Mouse (Mus musculus) telencephalon, adult 2 months (tissue): ENCODE results near the gene Klhl7.

Experiments used
- DNase-seq: peaks from one replicate; pipeline ENCODE4 v3.0.0-alpha.2; 2011; ENCODE audit warnings: low read depth, low spot score

Gene Klhl7

DNA sequence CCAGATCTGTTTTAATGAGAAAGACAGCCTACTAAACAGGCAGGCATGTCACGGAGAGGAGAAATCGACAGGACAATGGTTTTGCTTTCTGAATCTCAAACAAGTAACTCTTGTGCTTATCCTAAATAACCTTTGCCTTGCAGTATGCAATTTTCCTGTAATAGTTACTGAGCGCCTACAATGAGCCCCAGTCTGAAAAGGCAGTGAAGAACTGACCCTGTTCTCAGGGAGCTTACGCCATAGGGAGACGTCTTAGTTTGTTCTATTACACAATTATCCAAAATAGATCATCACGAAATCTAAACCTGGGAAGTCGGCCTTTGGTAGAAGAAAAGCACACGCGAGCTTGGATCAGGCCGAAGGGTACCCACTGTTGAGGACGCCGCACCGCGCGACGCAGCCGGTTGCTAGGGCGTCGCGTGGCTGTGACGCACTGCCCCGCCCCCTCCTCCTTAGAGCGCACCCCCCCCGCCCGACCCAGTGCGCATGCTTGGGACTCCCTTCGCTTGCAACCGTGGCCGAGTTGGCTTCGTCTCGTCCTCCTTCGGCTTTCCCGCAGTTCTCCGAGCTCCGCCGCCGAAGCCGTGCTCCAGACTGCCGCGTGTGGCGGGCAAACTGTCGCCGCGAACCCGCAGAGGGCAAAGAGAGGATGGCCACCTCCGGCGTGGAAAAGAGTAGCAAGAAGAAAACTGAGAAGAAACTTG, at the start of gene Klhl7:
TSS of gene Klhl7 (plus strand) at position 500 of the 704 bp plus-strand sequence.
- DNase-seq: peak; percentile 80

DNA sequence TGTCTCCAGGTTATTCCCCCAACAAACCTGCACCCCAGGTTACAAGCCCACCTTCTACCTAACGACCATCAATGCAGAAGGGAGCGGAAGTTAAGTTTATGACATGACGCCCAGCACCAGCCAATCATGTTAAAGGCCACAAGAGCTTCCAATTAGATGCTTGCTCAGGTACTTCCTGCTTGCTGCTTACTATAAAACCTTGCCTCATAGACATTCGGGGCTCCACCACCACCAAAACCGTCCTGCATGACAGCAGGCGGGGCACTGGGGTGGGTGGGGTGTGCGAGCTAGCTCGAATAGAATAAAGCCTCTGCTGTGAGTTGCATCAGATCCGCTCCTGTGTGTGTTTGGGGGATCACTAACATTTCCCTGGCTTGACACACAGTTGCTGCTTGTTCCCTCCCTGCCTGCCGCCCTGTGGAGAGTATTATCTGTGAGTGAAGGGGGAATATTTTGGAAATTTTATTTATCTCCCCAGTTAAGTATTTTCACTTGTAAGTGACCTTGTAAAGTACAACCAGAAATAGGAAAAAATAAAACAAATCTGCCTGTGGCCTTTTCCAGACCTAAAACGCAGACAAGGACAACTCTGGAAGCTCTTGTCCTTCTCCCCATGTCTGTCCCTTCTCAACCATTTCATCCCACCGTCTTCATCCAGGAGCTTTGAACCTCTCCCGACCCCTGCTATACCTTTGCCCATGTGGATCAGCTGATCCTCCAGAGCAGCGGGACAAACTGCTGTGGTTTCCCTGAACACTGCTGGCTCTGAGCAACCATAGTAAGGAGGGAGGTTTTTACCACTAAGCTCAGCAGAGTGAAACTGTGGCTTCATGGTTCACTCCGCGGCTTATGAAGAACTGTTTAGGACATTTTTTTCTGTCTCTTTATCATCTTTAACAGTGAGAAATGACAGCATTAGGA, 48.4 kb upstream of the Klhl7 start:
- no peak for DNase-seq

DNA sequence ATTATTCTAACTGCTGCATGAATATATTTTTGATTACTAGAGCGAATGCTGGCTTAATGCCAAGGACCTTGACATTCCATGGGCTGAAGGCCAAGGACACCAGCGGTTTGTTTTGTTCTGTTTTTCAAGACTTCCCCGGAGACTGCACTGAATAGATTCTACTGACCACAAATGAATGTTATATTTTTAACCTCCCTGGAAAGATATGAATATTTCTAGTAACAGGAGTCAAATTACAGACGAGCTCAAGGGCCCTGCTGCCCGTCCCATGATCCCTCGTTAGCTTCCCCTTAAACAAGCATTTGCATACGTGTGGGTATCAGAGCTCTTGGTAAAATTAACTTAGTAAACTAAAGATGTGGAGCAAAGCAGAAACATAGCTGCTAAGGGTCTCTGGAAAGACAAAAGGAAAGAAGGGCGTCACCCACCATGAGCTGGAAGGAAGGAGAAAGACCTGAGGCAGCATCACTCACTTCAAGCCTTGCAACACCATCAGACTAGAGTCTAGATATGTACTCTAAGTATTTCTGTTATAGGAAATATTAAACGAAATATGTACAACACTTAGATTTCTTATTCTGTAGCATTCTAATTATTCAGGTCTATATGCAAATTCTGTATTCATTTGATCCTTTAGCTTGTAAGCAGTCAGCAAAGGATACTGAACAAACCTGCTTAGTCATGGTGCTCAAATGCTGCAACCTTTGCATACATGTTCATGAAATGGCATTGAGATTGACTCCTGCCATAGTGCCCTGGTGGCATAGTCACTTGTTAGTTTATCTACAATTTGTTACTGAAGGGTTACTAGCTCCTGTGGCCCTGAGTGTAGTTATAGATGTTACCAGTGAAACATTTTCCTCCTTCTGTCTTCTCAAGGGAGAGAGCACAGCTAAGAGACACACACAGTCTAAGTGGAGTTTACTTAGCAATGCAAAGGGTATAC, 46.9 kb upstream of the Klhl7 start:
- DNase-seq: no peak

DNA sequence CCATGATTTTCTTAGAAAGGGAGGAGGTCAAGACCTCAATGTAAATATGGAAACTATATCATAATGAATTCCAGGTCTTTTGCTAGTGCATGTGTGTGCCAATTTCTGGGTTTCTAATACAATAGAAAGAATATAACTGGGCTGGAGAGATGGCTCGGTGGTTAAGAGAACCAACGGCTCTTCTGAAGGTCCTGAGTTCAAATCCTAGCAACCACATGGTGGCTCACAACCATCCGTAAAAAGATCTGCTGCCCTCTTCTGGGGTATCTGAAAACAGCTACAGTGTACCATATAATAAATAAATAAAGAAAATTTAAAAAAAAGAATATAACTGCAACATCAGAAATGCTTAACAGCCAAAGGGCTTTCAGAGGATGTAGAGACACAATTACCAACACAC, 46.0 kb upstream of the Klhl7 start:
- DNase-seq: no peak

DNA sequence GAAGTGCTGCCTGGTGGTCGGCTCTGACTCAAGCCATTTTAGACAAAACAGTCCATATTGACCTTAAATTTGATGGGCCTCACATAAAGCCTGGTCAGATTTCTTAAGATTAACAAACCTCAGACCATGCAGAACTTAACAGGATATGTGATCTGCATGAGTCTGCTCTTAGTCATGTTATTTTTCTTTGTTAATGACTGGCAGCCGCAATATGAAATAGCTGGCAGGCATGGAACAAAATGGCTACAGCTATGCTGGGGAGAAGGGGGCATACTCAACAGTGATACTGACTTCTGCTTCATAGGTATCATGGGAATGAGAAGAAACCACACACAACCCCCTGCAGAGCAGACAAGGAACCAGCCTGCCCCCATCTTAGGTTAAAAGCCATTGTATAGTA, 43.5 kb upstream of the Klhl7 start:
- DNase-seq: no peak

DNA sequence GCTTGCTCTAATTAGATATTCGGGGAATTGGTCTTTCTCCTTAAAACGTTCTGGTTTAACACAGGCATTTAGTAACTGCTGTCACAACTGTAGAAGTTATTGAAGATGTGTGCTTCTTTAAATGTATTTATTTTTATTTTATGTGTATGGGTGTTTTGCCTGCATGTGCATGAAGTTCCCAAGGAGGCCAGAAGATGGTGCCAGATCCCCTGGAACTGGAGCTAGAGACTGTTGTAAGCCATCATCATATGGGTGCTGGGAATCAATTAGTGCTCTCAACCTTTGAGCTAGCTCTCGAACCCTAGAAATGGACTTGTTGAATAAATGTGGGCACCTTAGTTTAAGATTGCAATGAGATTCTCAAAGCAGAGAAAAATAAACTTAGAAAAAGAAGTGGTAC, 42.8 kb upstream of the Klhl7 start:
- DNase-seq: no peak

DNA sequence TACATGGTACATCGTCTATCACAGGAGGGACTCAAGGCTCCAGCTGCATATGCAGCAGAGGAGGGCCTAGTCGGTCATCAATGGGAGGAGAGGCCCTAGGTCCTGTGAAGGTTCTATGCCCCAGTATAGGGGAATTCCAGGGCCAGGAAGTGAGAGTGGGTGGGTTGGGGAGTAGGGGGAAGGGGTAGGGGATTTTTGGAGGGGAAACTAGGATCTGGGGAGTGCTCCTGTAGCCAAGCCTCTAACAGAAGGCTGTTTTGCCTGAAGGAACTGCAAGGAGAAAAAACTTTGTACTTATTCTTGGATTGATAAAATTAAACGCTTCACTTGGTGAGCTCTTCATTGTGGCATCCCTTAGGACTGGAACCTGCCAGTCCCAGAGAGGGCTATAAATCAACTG, 39.5 kb upstream of the Klhl7 start:
- no peak for DNase-seq

DNA sequence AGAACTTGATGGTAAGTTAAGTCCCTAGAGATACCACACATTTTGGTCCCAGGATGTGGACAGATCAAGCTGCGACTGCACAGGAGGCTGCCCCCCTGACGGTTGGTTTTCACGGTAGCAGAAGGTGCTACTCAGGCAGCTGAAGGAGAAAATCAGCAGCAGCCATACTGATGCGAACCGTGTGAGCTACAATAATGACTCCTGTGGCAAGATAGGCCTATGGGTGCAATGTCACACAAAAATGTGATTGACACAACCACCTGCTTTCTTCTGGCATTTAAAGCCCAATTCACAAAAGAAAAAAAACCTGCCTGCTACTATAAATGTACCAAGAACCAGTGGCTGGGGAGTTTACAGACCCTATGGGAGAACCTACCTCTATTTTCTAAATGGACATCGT, 37.4 kb upstream of the Klhl7 start:
- no peak for DNase-seq

DNA sequence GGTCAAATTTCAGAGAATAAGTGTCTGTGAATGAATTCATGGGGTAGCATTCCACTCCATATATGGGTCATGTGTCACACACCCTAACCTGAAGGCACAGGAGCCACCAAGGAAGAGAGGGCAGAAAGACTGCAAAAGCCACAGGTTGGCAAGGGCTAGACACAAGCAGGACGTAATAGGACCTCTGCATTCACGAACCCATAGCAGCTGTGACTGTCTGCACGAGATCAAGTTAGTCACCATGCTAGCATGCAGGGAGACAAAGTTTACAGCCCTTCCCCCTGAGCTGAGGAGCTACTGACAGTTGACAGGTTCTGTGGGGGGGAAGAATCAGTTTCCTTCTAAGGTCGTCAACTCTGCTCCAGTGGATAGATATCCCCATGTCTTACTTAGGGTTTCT, 36.9 kb upstream of the Klhl7 start:
- DNase-seq: no peak

DNA sequence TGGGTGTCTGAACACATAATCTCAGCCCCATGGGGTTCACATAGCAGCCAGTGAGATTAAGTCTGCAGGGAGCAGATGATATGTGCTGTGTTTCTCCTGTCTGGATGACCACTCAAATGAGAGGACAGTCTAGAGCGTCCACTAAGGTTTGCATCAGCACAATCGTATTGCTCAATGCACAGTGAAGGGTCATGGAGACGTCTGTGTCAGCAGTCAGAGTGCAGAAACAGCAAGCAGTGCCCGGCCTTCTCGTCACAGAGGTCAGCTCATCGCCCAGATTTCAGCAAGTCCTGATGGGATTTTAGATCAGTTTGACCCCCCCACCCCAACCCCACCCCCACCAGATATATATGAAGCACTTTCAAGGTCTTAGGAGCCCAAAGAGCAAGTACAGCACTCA, 31.4 kb upstream of the Klhl7 start:
- DNase-seq: no peak

DNA sequence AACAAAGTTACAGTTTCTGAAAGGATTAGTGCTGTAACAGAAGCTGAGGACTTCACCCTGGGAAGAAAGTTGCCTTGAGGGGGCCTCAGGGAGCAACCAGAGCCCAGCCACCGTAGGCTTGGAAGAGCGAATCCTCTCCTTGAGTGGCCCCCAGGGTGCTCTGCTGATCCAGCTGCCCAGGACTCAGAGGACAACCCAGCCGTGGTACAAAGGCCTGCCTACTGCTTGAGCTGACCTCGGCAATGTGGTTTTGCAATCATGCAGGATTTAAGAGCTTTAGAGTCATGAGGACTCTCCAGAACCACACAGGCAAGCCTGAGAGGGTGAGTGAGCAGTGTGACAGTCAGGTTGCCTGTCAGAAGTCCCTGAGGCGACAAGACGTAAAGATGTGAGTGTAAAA, 28.4 kb upstream of the Klhl7 start:
- DNase-seq: no peak

DNA sequence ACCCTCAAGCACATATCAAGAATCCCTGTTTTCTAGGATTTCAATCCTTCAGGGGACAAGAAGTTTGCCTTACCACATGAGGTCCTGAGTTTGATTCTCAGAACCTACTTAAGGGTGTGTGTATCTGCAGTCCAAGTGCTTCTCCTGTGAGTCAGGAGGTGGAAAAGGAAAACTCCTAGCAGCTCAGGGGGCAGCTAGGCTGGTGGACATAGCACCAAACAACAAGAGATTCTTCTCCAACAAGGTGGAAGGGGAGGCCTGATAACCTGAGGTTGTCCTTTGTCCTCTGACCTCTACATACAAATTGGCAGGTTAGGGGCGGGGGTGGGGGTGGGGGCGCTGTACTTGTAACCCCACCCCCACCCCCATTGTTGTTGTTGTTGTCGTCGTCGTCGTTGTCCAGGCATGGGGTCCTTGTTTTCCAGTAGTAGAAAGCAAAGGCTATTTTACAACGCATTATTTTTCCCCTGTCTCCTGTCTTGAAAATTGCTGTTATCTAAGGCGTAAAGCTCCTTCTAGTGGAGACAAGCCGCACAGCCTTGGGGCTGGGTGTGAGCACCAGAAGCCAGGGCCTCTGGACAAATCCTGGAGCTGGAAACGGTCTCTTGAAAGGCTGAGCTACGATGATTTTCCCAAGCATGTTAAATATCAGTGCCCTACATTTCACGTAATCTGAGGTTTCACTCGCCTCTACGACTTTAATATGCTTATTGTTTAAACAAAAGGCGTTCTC, 23.3 kb upstream of the Klhl7 start:
- peak; percentile 60 for DNase-seq

DNA sequence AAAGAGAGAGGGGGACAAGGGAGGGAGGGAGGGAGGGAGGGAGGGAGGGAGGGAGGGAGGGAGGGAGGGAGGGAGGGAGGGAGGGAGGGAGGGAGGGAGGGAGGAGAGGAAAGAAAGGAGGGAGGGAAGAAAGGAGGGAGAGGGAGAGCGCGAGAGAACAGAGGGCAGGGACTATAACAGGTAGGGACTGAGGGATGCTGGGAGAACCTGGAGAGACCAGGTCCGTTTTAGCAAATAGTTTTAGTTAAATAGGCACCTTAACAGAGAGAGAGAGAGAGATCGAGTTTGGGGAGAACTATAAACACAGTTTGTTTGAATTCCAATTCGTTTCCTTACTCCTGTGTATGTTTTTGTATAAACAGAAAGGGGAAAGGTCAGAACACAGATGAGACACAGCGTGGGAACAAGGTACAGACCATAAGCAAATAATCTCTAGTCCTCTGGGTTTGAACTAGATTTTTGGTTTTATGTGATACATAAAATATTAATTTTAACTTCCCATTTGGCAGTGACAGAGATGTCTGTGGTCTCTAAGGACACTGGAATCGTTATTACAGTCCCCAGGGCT, 22.6 kb upstream of the Klhl7 start:
- no peak for DNase-seq

DNA sequence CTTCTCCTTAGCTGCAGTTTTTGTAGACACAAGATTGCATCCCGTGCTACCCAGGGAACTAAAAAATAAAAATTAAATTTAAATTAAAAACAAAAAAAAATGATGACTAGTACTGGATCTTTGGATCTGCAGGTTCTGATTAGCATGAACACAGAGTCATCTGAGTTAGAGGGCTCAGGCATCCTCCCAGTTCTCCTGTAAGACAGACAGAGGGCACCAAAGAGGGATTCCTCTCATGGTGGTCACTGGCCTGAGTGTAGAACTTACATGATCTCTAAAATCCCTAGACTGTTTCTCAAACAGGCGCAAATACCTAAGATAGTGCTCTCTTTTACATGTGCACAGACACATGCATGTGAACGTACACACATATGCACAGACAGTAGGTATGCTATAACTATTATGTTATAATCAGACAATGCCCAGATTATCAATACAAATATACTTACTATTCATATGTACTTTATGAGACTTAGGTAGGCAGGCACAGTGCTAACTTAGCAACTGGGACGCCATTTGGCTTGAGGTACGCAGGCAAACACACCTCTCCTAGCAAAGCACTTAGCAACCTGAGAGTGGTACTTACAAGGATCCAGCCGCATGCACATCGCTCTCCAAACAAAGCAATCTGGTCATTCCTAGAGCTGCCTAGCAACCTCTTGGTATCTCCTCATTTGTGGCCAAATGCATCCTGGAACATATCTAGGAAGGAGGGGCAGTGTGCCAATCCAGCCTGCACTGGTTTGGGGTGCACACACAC, 21.8 kb upstream of the Klhl7 start:
- no peak for DNase-seq

DNA sequence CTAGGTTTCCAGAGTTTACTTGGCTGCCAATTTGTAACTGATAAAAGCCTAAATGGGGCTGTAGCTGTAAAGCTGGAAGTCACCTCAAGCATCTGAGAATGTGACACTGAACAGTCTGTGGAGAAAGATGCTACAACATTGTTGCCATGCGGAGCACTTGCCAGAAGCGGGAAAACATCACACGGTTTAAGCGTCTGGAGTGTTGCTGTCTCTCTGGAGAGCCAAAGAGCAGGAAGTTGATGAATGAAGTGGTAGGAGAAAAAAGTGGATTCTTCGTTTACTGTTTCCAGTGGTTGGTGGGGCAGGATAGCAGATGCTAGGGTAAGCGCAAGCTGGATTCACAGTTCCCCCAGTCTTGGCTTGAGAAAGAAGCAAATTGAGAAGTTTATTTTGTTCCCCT, 19.6 kb upstream of the Klhl7 start:
- no peak for DNase-seq

DNA sequence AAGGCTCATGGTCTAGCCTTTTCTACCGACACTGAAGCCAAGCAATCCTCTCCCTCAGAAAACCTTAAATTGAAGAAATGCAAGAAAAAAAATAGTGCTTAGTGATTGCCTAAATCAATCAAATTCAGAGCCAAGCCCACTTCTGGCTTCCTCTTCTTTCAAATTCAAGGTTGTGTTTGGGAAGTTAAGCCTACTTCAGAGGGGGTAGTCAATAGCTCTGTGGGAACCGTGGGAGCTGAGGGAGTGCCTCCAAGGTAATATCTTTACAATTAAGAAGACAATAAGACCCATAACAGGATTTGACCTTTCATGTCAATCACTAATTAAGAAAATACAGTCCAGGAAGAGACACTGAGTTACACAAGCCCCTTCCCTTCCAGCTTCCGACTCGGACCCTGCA, 15.6 kb upstream of the Klhl7 start:
- no peak for DNase-seq

DNA sequence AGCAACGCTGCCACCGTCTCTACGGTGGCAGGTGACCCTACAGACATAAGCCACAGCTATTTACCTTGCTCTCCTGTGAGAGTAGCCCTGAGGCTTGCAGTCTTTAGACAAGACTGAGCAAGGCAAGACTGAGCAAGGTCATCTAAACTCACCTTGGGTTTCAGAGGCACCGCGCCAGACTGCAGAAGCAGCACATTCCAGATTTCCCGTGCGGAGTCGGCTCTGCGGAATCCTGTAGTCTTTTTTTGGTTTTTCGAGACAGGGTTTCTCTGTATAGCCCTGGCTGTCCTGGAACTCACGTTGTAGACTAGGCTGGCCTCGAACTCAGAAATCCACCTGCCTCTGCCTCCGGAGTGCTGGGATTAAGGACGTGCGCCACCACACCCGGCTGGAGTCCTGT, 14.2 kb upstream of the Klhl7 start:
- DNase-seq: no peak

DNA sequence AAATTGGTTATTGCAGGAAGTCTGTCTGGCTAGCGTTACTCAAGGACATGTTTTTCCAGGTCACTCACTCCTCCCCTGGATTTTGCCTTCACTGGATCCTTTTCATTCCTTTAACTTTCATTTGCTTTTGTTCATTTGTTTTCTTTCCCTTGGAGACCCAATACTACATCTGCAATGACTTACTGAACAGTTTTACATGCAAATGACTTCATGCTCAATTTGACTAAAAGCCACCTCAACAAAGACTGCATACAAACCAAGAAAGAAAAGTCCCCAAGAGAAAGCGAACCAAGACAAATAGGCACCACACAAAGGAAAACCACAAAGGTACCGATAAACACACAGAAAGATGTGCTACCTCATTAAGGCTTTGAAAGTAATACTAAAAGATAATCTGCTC, 13.5 kb upstream of the Klhl7 start:
- no peak for DNase-seq

DNA sequence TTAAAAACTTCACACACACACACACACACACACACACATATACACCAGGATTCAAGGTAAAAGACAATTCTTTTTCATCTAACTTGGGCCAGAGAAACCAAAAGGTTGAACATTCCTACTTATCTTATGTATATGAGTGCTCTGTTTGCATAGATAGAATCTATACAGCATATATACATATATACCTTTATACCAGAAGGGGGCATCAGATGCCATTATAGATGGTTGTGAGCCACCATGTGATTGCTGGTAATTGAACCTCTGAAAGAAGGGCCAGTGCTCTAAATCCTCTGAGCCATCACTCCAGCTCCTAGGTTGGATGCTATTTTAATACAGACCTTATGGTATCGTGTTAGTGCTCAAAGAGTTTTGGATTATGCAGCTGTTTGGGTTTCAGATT, 12.0 kb upstream of the Klhl7 start:
- DNase-seq: no peak

DNA sequence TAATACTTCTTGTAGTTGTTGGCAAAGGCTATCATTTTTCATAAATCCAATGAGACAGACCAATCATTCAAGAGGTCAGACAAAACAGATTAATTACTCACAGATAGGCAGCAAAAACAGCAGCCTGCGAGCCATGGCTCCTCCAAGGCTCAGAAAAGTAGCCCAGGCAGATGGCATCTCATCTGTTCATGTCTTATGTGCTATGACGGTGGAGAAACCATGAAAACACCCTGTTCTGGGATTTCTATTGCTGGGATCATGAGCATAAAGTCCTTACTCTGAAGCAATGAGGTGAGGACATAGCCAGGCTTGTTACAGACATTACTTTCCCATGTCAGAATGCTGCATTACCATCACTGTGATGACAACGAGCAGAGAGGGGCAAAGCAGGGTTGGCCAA, 7.9 kb upstream of the Klhl7 start:
- no peak for DNase-seq
